Mouse (Mus musculus): ENCODE results near the gene Zfp398.

Zfp398 gene

GRCm38 (mm10) chr6:47899416-47899815 lies 64.0 kb downstream of the Zfp398 start:
- no peak for DNase-seq (ENCODE audit: low spot score in 2 of 2)

- DNase-seq (ENCODE audit: low spot score in 2 of 2) = no peak
These were observed 68.1 kb downstream of the Zfp398 start for GRCm38 (mm10) chr6:47903587-47903986.

- DNase-seq (ENCODE audit: low spot score in 2 of 2) = no peak
These were observed 68.9 kb downstream of the Zfp398 start for GRCm38 (mm10) chr6:47904361-47904760.

DNA sequence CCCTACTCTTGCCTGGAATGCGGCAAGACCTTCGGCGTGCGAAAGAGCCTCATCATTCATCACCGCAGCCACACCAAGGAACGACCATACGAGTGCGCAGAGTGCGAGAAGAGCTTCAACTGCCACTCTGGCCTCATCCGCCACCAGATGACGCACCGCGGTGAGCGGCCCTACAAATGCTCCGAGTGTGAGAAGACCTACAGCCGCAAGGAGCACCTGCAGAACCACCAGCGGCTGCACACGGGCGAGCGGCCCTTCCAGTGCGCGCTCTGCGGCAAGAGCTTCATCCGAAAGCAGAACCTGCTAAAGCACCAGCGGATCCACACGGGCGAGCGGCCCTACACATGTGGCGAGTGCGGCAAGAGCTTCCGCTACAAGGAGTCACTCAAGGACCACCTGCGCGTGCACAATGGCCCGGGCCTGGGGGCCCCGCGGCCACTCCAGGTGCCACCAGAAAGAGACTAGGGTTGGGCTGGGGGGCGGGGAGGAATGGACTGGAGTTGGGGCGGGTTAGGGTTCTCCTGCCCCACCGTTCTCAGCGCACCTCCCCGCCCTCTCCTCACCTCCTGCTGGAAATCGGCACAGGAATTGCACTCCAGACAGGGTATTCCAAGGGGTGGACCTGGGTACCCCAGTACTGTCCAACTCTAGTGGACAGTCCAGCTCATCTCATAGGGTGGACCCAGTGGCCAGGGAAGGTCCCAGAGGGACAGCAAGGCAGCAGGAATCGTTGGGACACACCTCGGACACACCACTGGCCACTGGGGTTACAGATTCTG lies 69.6 kb downstream of the Zfp398 start:
- DNase-seq (ENCODE audit: low spot score in 2 of 2) = no peak

- DNase-seq (ENCODE audit: low spot score in 2 of 2) = no peak
These were observed 70.9 kb downstream of the Zfp398 start for GRCm38 (mm10) chr6:47906326-47906725.

DNA sequence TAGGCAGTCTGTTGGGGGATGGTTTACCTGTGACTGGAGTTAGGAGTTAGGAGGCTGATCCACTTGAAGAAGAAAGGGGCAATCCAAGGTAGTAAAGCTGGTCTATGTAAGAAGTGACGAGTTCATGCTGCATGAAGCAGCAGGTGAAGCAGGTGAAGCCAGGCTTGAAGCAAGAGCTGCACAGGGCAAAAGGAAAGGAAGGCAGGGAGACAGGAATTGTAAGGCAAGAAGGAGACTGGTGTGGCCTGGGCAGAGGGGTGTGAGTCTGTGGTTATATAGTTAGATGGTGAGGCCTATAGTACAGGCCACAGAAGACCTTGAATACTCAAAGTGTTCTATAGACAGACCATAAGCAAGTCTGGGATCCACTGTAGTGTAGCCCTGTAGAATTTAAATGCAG lies 73.5 kb downstream of the Zfp398 start:
- DNase-seq (ENCODE audit: low spot score in 2 of 2) = no peak

DNA sequence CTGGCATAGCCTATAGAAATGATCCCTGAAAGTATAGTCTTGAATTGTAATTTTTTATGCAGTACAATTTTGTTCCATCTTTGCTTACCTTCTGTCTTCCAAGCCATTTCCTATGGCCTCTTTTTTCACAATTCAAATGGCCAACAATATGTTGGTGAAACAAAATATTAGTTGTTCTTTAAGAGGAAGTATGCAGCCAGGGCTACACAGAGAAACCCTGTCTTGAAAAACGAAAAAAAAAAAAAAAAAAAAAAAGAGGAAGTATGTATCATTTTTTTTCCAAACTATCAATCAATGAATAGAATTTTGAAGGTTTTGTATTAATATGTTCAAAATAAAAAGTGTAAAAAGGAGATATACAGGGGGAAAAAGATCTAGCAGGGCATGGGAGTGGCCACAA lies 76.2 kb downstream of the Zfp398 start:
- no peak for DNase-seq (ENCODE audit: low spot score in 2 of 2)

- DNase-seq (ENCODE audit: low spot score in 2 of 2) = no peak
These were observed 77.5 kb downstream of the Zfp398 start for GRCm38 (mm10) chr6:47912991-47913390.

DNA sequence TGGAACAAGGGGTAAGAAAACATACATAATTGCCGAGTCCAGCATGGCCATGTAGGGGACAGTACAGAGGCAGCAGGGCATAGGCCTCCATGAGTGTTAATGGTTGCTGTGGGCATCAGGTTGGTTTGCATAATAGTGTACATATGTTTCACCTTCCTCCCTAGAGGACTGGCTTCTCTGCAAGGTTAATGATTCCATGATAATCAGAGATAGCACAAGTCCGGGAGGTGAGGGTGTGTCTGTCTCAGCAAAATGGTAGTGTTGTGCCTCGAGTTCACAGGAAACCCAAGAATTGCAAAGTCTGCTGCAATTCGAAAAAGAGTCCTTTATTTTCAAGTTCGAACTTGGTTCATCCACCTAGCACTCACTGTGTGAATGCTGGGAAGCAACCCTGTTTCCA lies 81.6 kb downstream of the Zfp398 start:
- DNase-seq (ENCODE audit: low spot score in 2 of 2) = no peak

- DNase-seq (ENCODE audit: low spot score in 2 of 2) = no peak
These were observed 83.4 kb downstream of the Zfp398 start for GRCm38 (mm10) chr6:47918768-47919274.

GRCm38 (mm10) chr6:47919646-47920446 lies 84.4 kb downstream of the Zfp398 start:
- no peak for DNase-seq (ENCODE audit: low spot score in 2 of 2)

- DNase-seq (ENCODE audit: low spot score in 2 of 2) = peak; percentile 73 to 79
These were observed 85.2 kb downstream of the Zfp398 start, which contains the start of gene Zfp212 for GRCm38 (mm10) chr6:47920447-47921340. Gene Zfp212, plus strand, starts transcription at chr6:47920476.

All from spleen, postnatal 14 days (tissue).